Mouse (Mus musculus): ENCODE measurements around the gene Pramel1.

DNA sequence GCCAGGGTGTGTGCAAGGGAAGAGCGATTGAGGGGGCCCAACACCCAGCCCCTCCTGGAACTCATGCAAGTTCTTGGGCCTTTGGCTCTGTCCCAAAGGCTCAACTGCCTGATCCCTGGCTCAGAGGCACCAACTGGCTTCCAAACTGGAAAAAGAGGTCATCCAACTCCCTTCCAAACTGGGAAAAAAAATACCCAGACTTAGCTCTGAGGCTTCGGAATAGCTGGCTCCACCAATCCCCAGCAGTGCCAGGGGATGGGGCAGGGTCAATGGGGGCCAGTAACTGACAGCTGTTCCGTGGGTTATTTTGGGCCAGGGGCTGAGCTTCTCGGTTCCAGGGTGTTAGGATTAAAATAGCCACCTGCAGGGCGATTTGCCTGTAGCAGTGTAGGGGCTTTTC lies 45.5 kb upstream of the Pramel1 start:
- TF ChIP-seq CTCF (IDR thresholded peaks at IDR 0.05) (no peak), EP300 (IDR thresholded peaks at IDR 0.05) (no peak)
